Mouse (Mus musculus): ENCODE data around the gene Ick. TPM values are rescaled to one million over a fixed set of nuclear protein-coding genes. Genes with fewer than 3 reads are reported as not detected.
"Not testable (repeated sequence)": the region's sequence is repeated elsewhere in the genome, so short reads cannot be mapped to it uniquely, and the experiment has no call there.

Gene Ick
- polyA plus RNA-seq, 1 experiment from 2014 or later: 7.3 TPM

DNA sequence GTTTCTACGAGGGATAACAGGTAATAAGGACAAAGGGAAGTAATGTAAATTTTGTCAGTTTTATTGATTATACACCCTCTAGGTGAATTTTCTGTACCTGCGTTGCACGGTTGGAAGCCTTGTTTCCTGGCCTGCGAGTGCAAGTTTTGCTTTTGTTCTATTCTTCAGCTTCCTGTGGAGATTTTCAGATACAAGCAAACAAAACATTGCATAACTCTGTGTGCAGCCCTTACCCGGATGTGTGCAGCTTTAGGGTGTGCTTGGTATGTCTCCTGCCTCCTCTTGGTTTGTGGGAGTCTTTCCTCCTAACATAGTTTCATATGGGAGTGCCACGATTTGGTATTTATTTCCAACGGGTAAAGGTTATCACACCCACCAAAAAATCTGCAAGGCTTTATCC, 67.8 kb downstream of the Ick start:
- no peaks in the 10 kb centered on the region for H3K36me3 ChIP-seq (ENCODE audit: inconsistent target)
- peak overlapping the region; percentile 72 for H3K4me3 ChIP-seq (ENCODE audit: inconsistent target)
- WGBS (ENCODE audit: missing documents): 2% methylated on average over 7 of the region's 7 CpGs
- H3K27ac ChIP-seq: peak overlapping the region; percentile 71
- no peaks in the 10 kb centered on the region for H3K79me2 ChIP-seq (ENCODE audit: inconsistent target)

DNA sequence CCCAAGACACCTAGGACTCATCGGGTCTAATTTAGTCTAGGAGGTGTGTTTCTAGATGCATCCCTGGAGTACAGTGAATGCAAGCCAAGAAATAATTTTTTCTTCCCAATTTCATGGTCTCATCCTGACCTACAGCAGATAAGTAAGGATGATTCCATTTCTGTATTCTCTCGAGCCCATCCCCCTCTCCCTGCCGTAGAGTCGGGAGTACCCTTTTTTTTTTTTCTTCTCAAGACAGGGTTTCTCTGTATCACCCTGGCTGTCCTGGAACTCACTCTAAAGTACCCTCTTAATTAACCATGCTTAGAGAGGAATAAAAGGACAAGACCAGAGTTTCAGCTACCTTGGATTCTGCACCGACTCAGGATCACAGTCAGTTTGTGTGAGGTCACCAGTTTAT, 69.2 kb downstream of the Ick start:
- Histone ChIP-seq H3K36me3 (ENCODE audit: inconsistent target) (no peaks in the 10 kb centered on the region), H3K79me2 (ENCODE audit: inconsistent target) (no peaks in the 10 kb centered on the region), H3K27ac (no peak overlapping the region), H3K4me3 (ENCODE audit: inconsistent target) (no peak overlapping the region)
- WGBS (ENCODE audit: missing documents): 79% methylated on average over 3 of the region's 5 CpGs

DNA sequence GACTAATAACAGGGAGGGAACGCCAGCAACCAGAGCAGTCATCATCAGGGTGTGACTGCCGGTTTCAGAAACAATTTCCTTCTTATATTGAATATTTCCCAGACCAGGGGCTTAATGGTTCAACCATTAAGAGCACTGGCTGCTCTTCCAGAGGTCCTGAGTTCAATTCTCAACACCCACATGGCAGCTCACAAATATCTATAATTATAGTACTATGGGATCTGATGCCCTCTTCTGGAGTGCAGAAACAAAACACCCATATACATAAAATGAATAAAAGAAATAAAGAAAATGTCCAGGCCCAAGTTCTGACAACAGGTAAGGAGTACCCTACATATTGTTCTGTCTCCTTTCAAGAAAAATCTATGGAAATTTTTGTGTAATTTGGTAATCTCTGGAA, 70.1 kb downstream of the Ick start:
- H3K79me2 ChIP-seq (ENCODE audit: inconsistent target): no peaks in the 10 kb centered on the region
- 95% methylated on average over 2 of the region's 2 CpGs for WGBS (ENCODE audit: missing documents)
- H3K36me3 ChIP-seq (ENCODE audit: inconsistent target): no peaks in the 10 kb centered on the region
- no peak overlapping the region for H3K4me3 ChIP-seq (ENCODE audit: inconsistent target)
- H3K27ac ChIP-seq: no peak overlapping the region

DNA sequence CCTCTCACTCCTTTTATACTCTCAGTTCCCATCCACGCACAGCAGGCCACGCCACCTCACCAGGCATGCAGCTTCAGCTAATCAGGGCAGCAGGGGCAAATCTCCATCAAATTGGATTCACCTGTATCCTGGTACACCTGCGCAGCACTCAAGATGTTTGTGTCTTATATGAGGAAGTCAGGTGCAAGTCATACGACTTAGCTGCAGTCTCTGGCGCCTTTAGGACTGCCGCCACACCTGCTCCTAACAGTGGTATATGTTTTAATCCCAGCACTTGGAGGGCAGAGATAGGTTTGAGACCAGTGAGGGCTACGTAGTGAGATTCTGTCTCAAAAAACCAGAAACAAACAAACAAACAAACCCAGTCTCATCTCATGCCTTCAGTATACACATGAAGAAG, 73.5 kb downstream of the Ick start, which contains the start of gene Gsta4:
Gsta4 (plus strand) TSS at position 301 of the 400 bp plus-strand sequence.
- 100% methylated on average over 2 of the region's 7 CpGs for WGBS (ENCODE audit: missing documents)
- not testable (repeated sequence) for H3K4me3 ChIP-seq (ENCODE audit: inconsistent target); H3K36me3 ChIP-seq (ENCODE audit: inconsistent target); H3K79me2 ChIP-seq (ENCODE audit: inconsistent target); H3K27ac ChIP-seq

DNA sequence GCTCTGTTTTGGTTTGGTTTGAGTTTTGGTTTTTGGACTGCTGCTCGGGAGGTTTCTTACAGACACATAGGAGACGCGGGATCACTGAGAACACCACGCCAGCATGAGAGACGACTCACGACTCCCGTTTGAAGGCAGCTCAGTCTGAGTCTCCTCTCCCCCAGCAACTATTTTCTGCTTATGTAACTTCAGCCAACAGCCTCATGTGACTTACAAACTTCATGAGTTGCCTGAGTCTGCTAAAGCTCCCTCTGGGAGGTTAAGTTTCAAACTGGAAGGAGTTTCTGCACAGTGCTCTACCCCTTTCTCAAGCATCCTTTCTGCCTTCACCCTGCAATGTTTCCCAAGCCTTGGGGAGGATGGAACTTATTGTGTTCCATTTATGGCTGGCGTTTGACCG, 76.7 kb downstream of the Ick start:
- Histone ChIP-seq H3K4me3 (ENCODE audit: inconsistent target) (no peak overlapping the region), H3K79me2 (ENCODE audit: inconsistent target) (no peaks in the 10 kb centered on the region), H3K27ac (no peak overlapping the region), H3K36me3 (ENCODE audit: inconsistent target) (no peaks in the 10 kb centered on the region)
- 88% methylated on average over 9 of the region's 9 CpGs for WGBS (ENCODE audit: missing documents)

DNA sequence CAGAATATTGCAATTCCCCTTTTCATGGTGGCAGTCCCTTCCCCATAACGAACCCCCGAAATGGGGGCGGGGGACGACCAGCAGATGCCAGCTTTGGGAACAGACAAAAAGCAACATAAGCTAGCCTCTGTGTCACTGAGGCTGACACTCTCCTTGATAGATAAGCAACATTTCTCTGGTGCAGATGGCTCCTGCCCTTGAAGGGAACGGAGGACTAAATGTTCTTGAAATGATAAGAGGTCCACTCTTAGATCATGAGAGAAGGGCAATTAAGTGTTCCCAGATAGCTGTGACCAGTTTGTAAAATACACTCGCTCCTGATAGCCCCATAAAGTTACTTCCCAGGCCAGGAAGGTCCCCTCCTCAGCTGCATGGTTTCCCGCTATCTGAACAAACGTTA, 79.9 kb downstream of the Ick start:
- Histone ChIP-seq H3K79me2 (ENCODE audit: inconsistent target) (no peaks in the 10 kb centered on the region), H3K36me3 (ENCODE audit: inconsistent target) (no peaks in the 10 kb centered on the region), H3K4me3 (ENCODE audit: inconsistent target) (no peak overlapping the region), H3K27ac (no peak overlapping the region)
- 93% methylated on average over 8 of the region's 8 CpGs for WGBS (ENCODE audit: missing documents)

DNA sequence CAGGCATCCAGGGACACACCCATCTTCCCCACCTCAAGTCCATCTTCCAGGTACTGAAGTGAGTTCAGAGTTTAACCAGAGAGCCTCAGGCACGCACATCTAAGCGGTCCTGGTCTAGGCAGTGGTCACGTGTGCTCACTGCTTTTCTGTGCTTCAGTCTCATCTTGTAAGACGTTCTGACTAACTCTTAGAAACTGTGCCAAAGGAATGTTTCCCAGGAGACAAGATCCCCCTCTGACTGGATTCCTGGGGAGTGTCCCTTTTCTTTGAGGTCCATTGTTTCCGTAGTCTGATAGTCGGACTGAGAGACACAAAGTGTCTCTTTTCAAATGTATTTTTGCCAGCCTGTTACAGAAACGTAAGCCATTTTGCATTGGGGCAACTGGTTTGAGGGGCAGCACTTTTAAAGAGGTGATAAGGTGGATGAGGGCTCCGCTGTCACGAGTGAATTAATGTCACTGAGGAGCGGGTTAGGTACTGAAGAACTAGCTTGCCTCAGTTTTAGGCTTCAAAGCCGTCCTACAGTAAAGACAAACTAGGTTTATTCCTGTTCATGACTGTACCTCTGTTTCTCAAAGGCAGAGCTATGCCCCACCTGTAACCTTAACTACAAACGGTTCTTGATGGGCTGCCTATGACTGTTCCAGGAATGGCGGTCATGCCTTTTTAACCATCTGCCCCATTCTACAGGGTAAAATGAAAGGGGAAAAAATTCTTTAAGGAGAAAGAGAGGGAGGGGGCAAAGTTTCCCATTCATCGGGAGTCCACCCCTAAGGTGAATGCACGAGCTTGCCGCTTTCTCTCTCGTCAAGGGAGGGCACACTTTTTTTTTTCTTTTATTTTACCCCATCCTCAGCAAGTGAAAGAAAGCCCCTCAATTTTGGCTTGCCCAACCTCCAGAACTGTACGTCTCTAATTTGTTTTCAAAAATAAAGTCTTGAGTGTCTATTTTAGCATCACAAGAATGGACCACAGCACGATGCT, 82.0 kb downstream of the Ick start:
- Histone ChIP-seq H3K27ac (no peak overlapping the region), H3K36me3 (ENCODE audit: inconsistent target) (no peaks in the 10 kb centered on the region), H3K79me2 (ENCODE audit: inconsistent target) (no peaks in the 10 kb centered on the region), H3K4me3 (ENCODE audit: inconsistent target) (no peak overlapping the region)
- WGBS (ENCODE audit: missing documents): 36% methylated on average over 19 of the region's 19 CpGs

DNA sequence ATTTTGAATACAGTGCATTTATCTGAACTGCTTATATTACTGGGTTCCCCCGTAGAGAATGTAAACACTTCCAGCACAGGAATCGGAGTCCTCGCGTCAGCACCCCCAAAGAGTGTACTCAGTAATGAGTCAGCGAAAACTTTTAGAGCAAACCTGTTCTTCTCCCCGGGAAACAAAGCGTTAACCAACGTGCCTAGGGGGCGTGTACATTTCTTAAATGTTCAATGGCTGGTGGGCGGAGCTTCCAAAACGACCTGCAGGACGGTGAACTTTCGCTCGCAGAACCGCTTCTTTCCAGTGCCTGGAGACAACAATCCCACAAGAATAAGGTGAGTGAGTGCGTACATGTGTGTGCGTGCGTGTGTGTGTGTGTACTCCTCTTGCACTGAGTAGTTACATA, 82.7 kb downstream of the Ick start:
- H3K4me3 ChIP-seq (ENCODE audit: inconsistent target): peak overlapping the region; percentile 4; the same call in 1 of the 2 replicates
- H3K27ac ChIP-seq: no peak overlapping the region
- 7% methylated on average over 18 of the region's 18 CpGs for WGBS (ENCODE audit: missing documents)
- no peaks in the 10 kb centered on the region for H3K36me3 ChIP-seq (ENCODE audit: inconsistent target)
- no peaks in the 10 kb centered on the region for H3K79me2 ChIP-seq (ENCODE audit: inconsistent target)

DNA sequence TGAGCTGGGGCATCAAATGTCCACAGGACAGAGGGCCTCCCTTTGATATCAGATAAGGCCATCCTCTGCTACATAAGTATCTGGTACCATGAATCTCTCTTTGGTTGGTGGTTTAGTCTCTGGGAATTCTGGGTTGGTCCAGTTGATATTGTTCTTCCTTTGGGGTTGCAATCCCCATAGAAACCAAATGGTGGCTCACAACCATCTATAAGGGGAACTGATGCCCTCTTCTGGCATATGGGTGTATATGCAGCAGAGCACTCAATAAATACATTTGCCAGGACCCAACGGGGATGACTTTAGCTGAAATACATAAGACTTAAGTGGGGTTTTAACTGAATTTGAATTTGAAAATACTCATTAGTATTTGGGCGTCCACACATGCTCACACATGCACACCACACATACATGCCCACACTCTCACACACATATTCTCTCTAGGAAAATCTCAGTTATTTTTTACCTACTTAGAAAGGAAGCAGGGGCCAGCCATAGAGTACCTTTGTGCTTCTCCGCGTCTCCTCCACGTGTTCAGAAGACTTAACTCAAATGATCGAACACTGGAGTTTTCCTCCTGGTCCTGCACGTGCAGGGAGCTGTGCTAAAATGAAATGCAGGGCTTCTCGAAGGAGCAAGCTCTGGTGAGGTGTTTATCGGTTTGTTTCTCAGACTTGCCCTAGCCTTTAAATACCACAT, 85.1 kb downstream of the Ick start:
- Histone ChIP-seq H3K36me3 (ENCODE audit: inconsistent target) (no peaks in the 10 kb centered on the region), H3K4me3 (ENCODE audit: inconsistent target) (no peak overlapping the region), H3K79me2 (ENCODE audit: inconsistent target) (no peaks in the 10 kb centered on the region), H3K27ac (no peak overlapping the region)
- WGBS (ENCODE audit: missing documents): 29% methylated on average over 9 of the region's 9 CpGs

DNA sequence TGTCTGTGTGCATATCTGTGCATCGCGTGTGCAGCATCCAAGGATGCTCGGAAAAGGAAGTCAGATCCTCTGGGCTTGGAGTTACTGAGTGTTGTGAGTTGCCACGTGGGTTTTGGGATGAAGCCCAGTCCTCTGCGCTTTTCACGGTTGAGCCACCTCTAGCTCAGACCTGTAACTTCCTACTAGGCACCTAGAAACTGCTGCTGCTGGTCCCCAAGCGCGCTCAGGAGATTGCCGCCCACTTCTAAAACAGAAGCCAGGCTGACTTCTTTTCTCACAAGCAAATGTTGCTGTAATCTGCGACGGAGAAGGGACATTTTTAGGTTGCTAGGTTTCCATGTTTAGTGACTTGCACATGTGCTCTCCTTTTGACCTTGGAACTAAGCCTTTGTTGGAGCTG, 86.0 kb downstream of the Ick start:
- no peak overlapping the region for H3K4me3 ChIP-seq (ENCODE audit: inconsistent target)
- WGBS (ENCODE audit: missing documents): 84% methylated on average over 11 of the region's 11 CpGs
- H3K36me3 ChIP-seq (ENCODE audit: inconsistent target): no peaks in the 10 kb centered on the region
- H3K27ac ChIP-seq: no peak overlapping the region
- H3K79me2 ChIP-seq (ENCODE audit: inconsistent target): no peaks in the 10 kb centered on the region

DNA sequence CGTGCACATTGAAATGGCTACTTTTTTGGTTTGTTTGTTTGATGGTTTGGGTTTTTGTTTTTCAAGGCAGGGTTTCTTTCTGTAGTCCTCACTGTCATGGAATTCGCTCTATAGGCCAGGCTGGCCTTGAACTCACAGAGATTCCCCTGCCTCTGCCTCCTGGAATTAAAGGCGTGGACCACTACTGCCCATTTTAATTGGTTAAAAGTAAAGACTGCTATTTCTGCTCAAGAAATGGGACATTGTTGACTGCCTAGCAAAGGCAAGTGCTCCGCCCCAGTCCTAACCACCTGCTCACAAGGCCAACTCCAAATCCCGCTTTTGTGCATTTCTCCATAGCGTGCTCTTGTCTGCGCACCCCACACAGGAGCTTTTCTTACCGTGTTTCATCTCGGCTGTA, 88.8 kb downstream of the Ick start:
- H3K4me3 ChIP-seq (ENCODE audit: inconsistent target): no peak overlapping the region
- WGBS (ENCODE audit: missing documents): 91% methylated on average over 8 of the region's 9 CpGs
- no peaks in the 10 kb centered on the region for H3K79me2 ChIP-seq (ENCODE audit: inconsistent target)
- H3K36me3 ChIP-seq (ENCODE audit: inconsistent target): no peaks in the 10 kb centered on the region
- no peak overlapping the region for H3K27ac ChIP-seq

DNA sequence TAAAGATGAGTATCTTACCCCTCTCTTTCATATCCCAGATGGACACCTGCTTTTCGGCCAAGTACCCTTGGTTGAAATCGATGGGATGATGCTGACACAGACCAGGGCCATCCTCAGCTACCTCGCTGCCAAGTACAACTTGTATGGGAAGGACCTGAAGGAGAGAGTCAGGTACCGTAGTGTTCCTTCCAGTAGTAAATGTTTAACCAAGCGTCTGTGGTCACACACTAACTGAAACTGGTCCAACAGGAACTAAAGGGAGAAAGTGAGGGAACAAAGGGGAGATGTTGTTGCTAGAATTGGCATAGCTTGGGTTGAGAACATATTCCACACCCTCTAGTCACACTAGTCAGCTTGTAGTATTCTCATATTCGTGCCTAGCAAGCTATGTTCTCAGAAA, 95.2 kb downstream of the Ick start:
- H3K79me2 ChIP-seq (ENCODE audit: inconsistent target): no peaks in the 10 kb centered on the region

DNA sequence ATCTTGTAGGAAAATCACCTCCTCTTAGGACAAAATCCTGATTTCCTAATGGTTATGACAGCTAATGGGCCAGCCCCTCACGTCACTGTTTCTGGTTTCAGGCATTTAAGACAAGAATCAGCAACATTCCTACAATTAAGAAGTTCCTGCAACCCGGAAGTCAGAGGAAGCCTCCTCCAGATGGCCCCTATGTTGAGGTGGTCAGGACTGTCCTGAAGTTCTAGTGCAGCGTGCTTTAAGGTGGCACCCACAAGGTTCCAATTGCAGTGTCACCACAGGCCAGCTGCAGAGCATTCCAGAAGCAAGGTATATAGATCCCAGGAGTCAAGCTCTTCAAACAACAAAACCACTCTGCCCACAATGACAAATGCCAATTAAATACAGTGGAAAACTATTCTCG, 100.0 kb downstream of the Ick start:
- Histone ChIP-seq H3K27ac (no peak overlapping the region), H3K4me3 (ENCODE audit: inconsistent target) (no peak overlapping the region), H3K36me3 (ENCODE audit: inconsistent target) (no peaks in the 10 kb centered on the region), H3K79me2 (ENCODE audit: inconsistent target) (no peaks in the 10 kb centered on the region)
- 78% methylated on average over 4 of the region's 4 CpGs for WGBS (ENCODE audit: missing documents)

More for the DNA sequence above, 95.2 kb downstream of the Ick start:
- Histone ChIP-seq H3K4me3 (ENCODE audit: inconsistent target) (no peak overlapping the region), H3K27ac (no peak overlapping the region), H3K36me3 (ENCODE audit: inconsistent target) (no peaks in the 10 kb centered on the region)
- 75% methylated on average over 6 of the region's 6 CpGs for WGBS (ENCODE audit: missing documents)

DNA sequence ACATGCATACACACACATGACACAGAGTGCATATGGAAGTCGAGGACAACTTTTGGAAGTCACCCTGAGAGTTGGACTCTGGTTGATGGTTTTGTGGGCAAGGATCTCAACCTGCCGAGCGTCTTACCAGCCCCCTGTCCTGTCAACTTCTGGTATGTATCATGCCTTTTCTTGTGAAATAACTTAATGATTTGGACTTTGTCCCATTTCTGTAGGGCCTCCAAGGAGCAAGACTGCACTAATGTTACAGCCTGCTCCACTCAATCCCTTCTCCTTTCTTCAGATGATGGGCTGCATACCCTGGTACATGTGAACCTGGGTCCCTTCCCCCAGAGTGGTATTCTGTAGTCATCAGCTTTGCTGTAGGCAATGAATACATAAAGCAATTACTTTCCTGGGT, 101.1 kb downstream of the Ick start:
- Histone ChIP-seq H3K79me2 (ENCODE audit: inconsistent target) (no peaks in the 10 kb centered on the region), H3K27ac (no peak overlapping the region), H3K4me3 (ENCODE audit: inconsistent target) (no peak overlapping the region), H3K36me3 (ENCODE audit: inconsistent target) (no peaks in the 10 kb centered on the region)
- WGBS (ENCODE audit: missing documents): 87% methylated on average over 3 of the region's 3 CpGs

DNA sequence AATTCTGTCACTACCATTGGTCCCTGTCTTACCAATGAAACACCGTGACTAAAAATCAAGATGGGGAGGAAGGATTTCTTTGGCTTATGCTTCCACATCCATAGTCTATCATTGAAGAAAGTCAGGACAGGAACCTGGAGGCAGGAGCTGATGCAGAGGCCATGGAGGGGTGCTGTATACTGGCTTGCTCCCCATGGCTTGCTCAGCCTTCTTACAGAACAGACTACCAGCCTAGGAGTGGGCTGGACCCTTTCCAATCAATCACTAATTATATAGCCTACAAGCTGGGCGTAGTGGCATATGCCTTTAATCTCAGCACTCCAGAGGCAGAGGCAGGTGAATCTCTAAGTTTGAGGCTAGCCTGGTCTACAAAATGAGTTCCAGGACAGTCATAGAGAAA, 101.8 kb downstream of the Ick start:
- Histone ChIP-seq H3K36me3 (ENCODE audit: inconsistent target) (no peaks in the 10 kb centered on the region), H3K79me2 (ENCODE audit: inconsistent target) (no peaks in the 10 kb centered on the region), H3K4me3 (ENCODE audit: inconsistent target) (no peak overlapping the region), H3K27ac (no peak overlapping the region)
- 96% methylated on average over 2 of the region's 2 CpGs for WGBS (ENCODE audit: missing documents)

Measured in macrophage (primary cell).